Mouse (Mus musculus) megakaryocyte, embryonic 14.5 days (primary cell): ENCODE data around the gene Phf24.

Experiments
- FLI1 ChIP-seq: IDR thresholded peaks from 2 replicates; pipeline ENCODE4 v1.6.1; 2012; ENCODE audit warnings: low read length, inconsistent platforms, mixed read lengths
- GATA1 ChIP-seq: IDR thresholded peaks from 3 replicates; pipeline ENCODE4 v1.6.1; 2012; ENCODE audit warnings: mixed read lengths, low read length, inconsistent platforms, borderline replicate concordance

GRCm38 (mm10) chr4:42895118-42895517 lies 21.3 kb upstream of the Phf24 start:
- TF ChIP-seq FLI1 (no peak), GATA1 (no peak)
